Mouse (Mus musculus) MEL (cell line): ENCODE measurements at regions not wholly inside any gene's neighbourhood (a gene's known extent, or its start where the extent isn't known, plus 50 kb on each side); places are given as distances from the start of the nearest gene placed in this dataset.

ENCODE experiments used
- EP300 ChIP-seq, 2 experiments: IDR thresholded peaks; 2 replicates each; pipeline ENCODE4 v1.6.1; 2011; ENCODE audit warnings: improper control_type of control experiment in 2 of 2, low read length in 2 of 2, low read depth in 1 of 2, mild to moderate bottlenecking in 1 of 2
- GATA1 ChIP-seq: IDR thresholded peaks from 2 replicates; pipeline ENCODE4 v1.6.1; 2011; ENCODE audit warnings: low read depth, low read length, improper control_type of control experiment
- POLR2AphosphoS2 ChIP-seq: IDR thresholded peaks from 2 replicates; pipeline ENCODE4 v1.6.1; 2011; ENCODE audit warnings: low read length, improper control_type of control experiment
- SIN3A ChIP-seq: IDR thresholded peaks from 2 replicates; pipeline ENCODE4 v1.6.1; 2012; ENCODE audit warnings: low read length, improper control_type of control experiment, inconsistent platforms
- TAL1 ChIP-seq: IDR thresholded peaks from 2 replicates; pipeline ENCODE4 v1.6.1; 2012; ENCODE audit warnings: mild to moderate bottlenecking, inconsistent platforms, low read length, moderate library complexity, mixed read lengths
- USF1 ChIP-seq: IDR thresholded peaks from 2 replicates; pipeline ENCODE4 v1.6.1; 2014; ENCODE audit warnings: low read depth, mild to moderate bottlenecking, inconsistent platforms, low read length, improper control_type of control experiment, moderate library complexity

DNA sequence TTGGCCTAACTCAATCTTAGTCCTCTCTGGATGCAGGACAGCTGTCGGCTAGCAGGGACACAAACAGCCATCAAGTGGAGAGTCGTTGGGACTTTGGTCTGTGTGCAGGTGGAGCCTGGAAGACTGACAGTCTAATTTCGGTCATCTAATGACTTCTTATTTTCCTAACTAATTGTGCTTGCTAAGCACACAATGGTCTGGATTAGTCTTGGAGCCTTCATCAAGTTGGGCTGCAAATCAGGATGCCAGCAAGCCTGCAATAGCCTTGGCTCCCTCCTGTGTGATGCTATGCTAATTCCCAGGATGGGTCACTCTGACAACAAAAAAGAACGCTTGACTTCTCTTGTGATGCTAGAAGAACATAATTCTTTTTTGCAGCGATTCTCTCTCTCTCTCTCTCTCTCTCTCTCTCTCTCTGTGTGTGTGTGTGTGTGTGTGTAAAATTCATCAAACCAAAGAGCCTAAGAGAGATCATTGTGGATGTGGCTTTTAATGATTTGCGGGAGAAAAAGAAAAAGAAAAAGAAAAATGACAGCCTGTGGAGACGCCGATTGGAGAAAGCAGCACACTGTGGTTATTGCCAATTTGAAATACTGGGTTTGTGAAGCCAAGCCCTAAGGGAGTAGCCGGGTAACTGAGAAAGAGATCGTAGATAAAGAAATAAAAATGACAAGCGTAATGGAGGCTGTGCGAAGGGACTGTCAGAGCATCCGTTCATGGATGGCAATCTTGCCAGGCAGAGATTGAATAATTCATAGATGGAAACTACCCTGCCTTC lies 61.5 kb upstream of the Sox4 start:
- no peak for TF ChIP-seq GATA1
- TF ChIP-seq EP300 (IDR thresholded peaks at IDR 0.05; ENCODE audit: low read depth in 1 of 2, low read length in 2 of 2) = no peak
- no peak for TF ChIP-seq TAL1
- TF ChIP-seq USF1 = no peak
- TF ChIP-seq POLR2AphosphoS2 = no peak
- no peak for TF ChIP-seq SIN3A
